Mouse (Mus musculus) MEL (cell line): ENCODE data around the gene Ss18l2. TPM values are rescaled to one million over a fixed set of nuclear protein-coding genes. Genes with fewer than 3 reads are reported as not detected.

Experiments used
- DNase-seq: peaks from one replicate; pipeline ENCODE4 v3.0.0; 2011; ENCODE audit warnings: low read depth, low spot score
- H3K27ac ChIP-seq: 2 replicates; pipeline ENCODE4 v1.5.1; 2012; ENCODE audit warnings: low read depth, mild to moderate bottlenecking, control low read depth, low read length, moderate library complexity; ENCODE audit not compliant: control insufficient read depth
- H3K27me3 ChIP-seq, 2 experiments: fragments of 150-350 bp in 1 of 2; sonication (generic) in 1 of 2; 2 replicates each; pipeline ENCODE4 v1.6.1; 2012; ENCODE audit warnings: low read length in 2 of 2, mild to moderate bottlenecking in 2 of 2, improper control_type of control experiment in 1 of 2, moderate library complexity in 1 of 2; ENCODE audit not compliant: insufficient read depth in 2 of 2, control insufficient read depth in 1 of 2
- H3K36me3 ChIP-seq, 2 experiments: 2 replicates each; pipeline ENCODE4 v1.6.1; 2012 to 2014; ENCODE audit warnings: low read length in 2 of 2, improper control_type of control experiment in 1 of 2, inconsistent platforms in 1 of 2, mild to moderate bottlenecking in 1 of 2; ENCODE audit not compliant: insufficient read depth in 2 of 2, control insufficient read depth in 1 of 2
- H3K4me1 ChIP-seq, 2 experiments: fragments of 150-350 bp in 1 of 2; sonication (generic) in 1 of 2; 2 replicates each; pipeline ENCODE4 v1.6.1; 2012; ENCODE audit warnings: low read length in 2 of 2, improper control_type of control experiment in 1 of 2, mild to moderate bottlenecking in 1 of 2; ENCODE audit not compliant: insufficient read depth in 2 of 2, control insufficient read depth in 1 of 2
- H3K4me3 ChIP-seq, 2 experiments: fragments of 150-350 bp in 1 of 2; sonication (generic) in 1 of 2; 2 replicates each; pipeline ENCODE4 v1.5.1; 2012; ENCODE audit warnings: low read depth in 2 of 2, low read length in 2 of 2, mild to moderate bottlenecking in 2 of 2, moderate library complexity in 2 of 2, control low read depth in 1 of 2, improper control_type of control experiment in 1 of 2; ENCODE audit not compliant: control insufficient read depth in 1 of 2, insufficient read depth in 1 of 2
- H3K79me2 ChIP-seq: 2 replicates; pipeline ENCODE4 v1.6.1; 2012; ENCODE audit warnings: mild to moderate bottlenecking, low read length, moderate library complexity; ENCODE audit not compliant: control insufficient read depth, poor library complexity, insufficient read depth
- H3K9ac ChIP-seq: 2 replicates; pipeline ENCODE4 v1.6.1; 2012; ENCODE audit warnings: low read depth, mild to moderate bottlenecking, control low read depth, low read length, moderate library complexity; ENCODE audit not compliant: control insufficient read depth, poor library complexity, severe bottlenecking
- H3K9me3 ChIP-seq: fragments of 150-350 bp; sonication (generic); replicated peaks from 2 replicates; pipeline ENCODE4 v1.6.1; 2012; ENCODE audit warnings: mild to moderate bottlenecking, low read length, improper control_type of control experiment, moderate library complexity; ENCODE audit not compliant: insufficient read depth
- CHD2 ChIP-seq: IDR thresholded peaks from 2 replicates; pipeline ENCODE4 v1.6.1; 2011; ENCODE audit warnings: low read length, improper control_type of control experiment
- CTCF ChIP-seq, 3 experiments: IDR thresholded peaks in 2 of 3; conservative IDR thresholded peaks in 1 of 3; 2 replicates each; pipeline ENCODE4 v1.5.1; 2011 to 2012; ENCODE audit warnings: low read length in 3 of 3, low read depth in 2 of 3, mild to moderate bottlenecking in 2 of 3, improper control_type of control experiment in 1 of 3, inconsistent platforms in 1 of 3, mixed read lengths in 1 of 3, moderate library complexity in 1 of 3; ENCODE audit not compliant: control insufficient read depth in 1 of 3, insufficient read depth in 1 of 3, poor library complexity in 1 of 3, severe bottlenecking in 1 of 3
- E2F4 ChIP-seq: IDR thresholded peaks from 2 replicates; pipeline ENCODE4 v1.6.1; 2011; ENCODE audit warnings: low read depth, low read length, improper control_type of control experiment, borderline replicate concordance
- EP300 ChIP-seq, 2 experiments: IDR thresholded peaks; 2 replicates each; pipeline ENCODE4 v1.6.1; 2011; ENCODE audit warnings: improper control_type of control experiment in 2 of 2, low read length in 2 of 2, low read depth in 1 of 2, mild to moderate bottlenecking in 1 of 2
- JUND ChIP-seq: IDR thresholded peaks from 2 replicates; pipeline ENCODE4 v1.6.1; 2011; ENCODE audit warnings: low read depth, mild to moderate bottlenecking, improper control_type of control experiment, low read length
- MAFK ChIP-seq: IDR thresholded peaks from 2 replicates; pipeline ENCODE4 v1.6.1; 2011; ENCODE audit warnings: low read depth, mild to moderate bottlenecking, low read length, improper control_type of control experiment, borderline replicate concordance
- MAX ChIP-seq: IDR thresholded peaks from 2 replicates; pipeline ENCODE4 v1.6.1; 2011; ENCODE audit warnings: low read length, improper control_type of control experiment
- MAZ ChIP-seq: IDR thresholded peaks from 2 replicates; pipeline ENCODE4 v1.6.1; 2012; ENCODE audit warnings: low read depth, mild to moderate bottlenecking, inconsistent platforms, low read length, improper control_type of control experiment
- MEF2A ChIP-seq: IDR thresholded peaks from 2 replicates; pipeline ENCODE4 v1.6.1; 2014; ENCODE audit warnings: low read depth, mild to moderate bottlenecking, inconsistent platforms, low read length, improper control_type of control experiment; ENCODE audit not compliant: poor library complexity, insufficient replicate concordance, severe bottlenecking; ENCODE audit errors: extremely low read depth
- MXI1 ChIP-seq: IDR thresholded peaks from 2 replicates; pipeline ENCODE4 v1.6.1; 2011; ENCODE audit warnings: mild to moderate bottlenecking, low read depth, low read length, improper control_type of control experiment
- NELFE ChIP-seq: IDR thresholded peaks from 2 replicates; pipeline ENCODE4 v1.6.1; 2011; ENCODE audit warnings: low read depth, low read length, improper control_type of control experiment
- RCOR1 ChIP-seq: IDR thresholded peaks from 2 replicates; pipeline ENCODE4 v1.6.1; 2012; ENCODE audit warnings: low read depth, mild to moderate bottlenecking, inconsistent platforms, low read length, improper control_type of control experiment
- SIN3A ChIP-seq: IDR thresholded peaks from 2 replicates; pipeline ENCODE4 v1.6.1; 2012; ENCODE audit warnings: low read length, improper control_type of control experiment, inconsistent platforms
- SMC3 ChIP-seq: IDR thresholded peaks from 2 replicates; pipeline ENCODE4 v1.6.1; 2011; ENCODE audit warnings: low read depth, low read length, improper control_type of control experiment
- TAL1 ChIP-seq: IDR thresholded peaks from 2 replicates; pipeline ENCODE4 v1.6.1; 2012; ENCODE audit warnings: mild to moderate bottlenecking, inconsistent platforms, low read length, moderate library complexity, mixed read lengths
- TCF12 ChIP-seq: IDR thresholded peaks from 2 replicates; pipeline ENCODE4 v1.6.1; 2014; ENCODE audit warnings: low read depth, mild to moderate bottlenecking, inconsistent platforms, low read length, improper control_type of control experiment, moderate library complexity
- UBTF ChIP-seq: IDR thresholded peaks from 2 replicates; pipeline ENCODE4 v1.6.1; 2012; ENCODE audit warnings: low read depth, mild to moderate bottlenecking, inconsistent platforms, low read length, improper control_type of control experiment, moderate library complexity, borderline replicate concordance; ENCODE audit not compliant: insufficient read depth
- USF1 ChIP-seq: IDR thresholded peaks from 2 replicates; pipeline ENCODE4 v1.6.1; 2014; ENCODE audit warnings: low read depth, mild to moderate bottlenecking, inconsistent platforms, low read length, improper control_type of control experiment, moderate library complexity
- polyA plus RNA-seq, 2 experiments: library from polyadenylated mRNA; stranded (reverse) in 1 of 2; unstranded in 1 of 2; fragments of >175 nt in 1 of 2; fragments of >200 nt in 1 of 2; gene quantifications; 2 replicates each; pipeline versions ENCODE4 v1.2.1 to v1.2.4; 2012; ENCODE audit warnings: low replicate concordance in 2 of 2, low read depth in 1 of 2; ENCODE audit not compliant: insufficient read length in 2 of 2, insufficient read depth in 1 of 2, missing spikeins in 1 of 2
- total RNA-seq: library from RNA; depleted of rRNA; stranded (reverse); fragments of 300-350 nt; gene quantifications from 2 replicates; pipeline ENCODE4 v1.2.3, GENCODE M21; 2012

Gene Ss18l2
- total and polyA plus RNA-seq, 3 experiments: 47.8 to 48.5 TPM; not detected in 1

DNA sequence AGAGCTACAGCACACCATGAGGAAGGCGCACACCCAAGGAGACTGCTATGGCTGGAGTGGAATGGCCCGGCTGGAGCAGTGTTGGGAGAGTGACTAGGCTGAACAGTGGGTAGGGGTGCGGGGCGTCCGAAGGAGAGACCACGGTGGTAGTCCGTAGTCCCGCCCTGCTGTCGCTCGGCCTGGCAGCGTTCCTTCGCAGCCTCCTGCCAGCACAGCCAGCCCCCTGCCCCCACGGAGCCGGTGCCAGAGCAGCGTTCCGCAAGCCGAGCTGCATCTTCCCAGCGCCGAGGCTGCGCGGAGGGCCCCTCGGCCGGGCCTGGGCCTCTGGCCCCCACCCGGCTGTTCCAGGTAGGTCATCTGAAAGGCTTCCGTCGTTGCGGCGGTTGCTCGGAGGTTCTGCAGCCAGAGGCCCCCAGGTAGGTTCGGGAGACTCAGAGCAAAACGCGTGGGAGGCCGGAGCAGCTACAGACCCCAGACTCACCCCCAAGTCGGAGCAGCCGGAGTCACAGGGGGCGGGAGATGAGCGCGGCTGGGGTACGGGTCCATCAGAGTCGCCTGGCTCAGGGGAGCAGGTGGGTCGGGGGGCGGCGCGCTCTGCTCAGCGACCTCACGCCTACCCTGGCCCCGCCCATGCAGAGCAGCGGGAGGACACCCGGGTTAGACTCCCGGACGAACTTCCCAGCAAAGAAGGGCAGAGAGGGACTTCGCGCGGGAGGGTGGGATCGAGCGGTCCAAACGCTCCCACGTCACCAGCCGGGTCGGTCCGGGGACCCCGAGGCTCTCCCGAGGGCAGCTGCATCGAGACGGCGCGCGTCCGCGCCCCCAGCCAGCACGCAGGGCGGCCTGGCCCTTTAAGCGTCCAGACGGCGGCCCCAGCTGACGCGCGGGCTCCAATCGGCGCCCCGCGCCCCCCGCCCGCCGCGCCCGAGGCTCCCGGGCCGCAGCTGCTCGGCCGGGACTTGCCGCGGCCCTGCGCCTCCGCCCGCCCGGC is 49.3 kb downstream of the Ss18l2 start, which contains the start of gene Zfp651:
Zfp651 (plus strand) TSS at position 240 of the 991 bp plus-strand sequence.
- Histone ChIP-seq H3K4me3 (no peak within 1 kb of the TSS), H3K9ac (no peak within 1 kb of the TSS), H3K4me1 (no peaks in the 10 kb centered on the region), H3K27ac (no peak within 1 kb of the TSS), H3K79me2 (no peaks in the 10 kb centered on the region), H3K27me3 (no peaks in the 10 kb centered on the region), H3K36me3 (peaks cover 0 to 10% of the 10 kb centered on the region in 2 experiments; a peak in 2 of 4 replicates), H3K9me3 (no peaks in the 10 kb centered on the region)
- DNase-seq: no peak
- TF ChIP-seq TCF12 (no peak), MXI1 (no peak), E2F4 (no peak), TAL1 (no peak), JUND (no peak), MAX (no peak), MAZ (no peak), RCOR1 (no peak), SIN3A (no peak), CHD2 (no peak), UBTF (no peak), SMC3 (no peak), CTCF (IDR thresholded peaks at IDR 0.05 in 2 of 3, conservative IDR thresholded peaks at IDR 0.05 in 1 of 3; ENCODE audit: control insufficient read depth in 1 of 3, insufficient read depth in 1 of 3, low read depth in 2 of 3, low read length in 3 of 3, poor library complexity in 1 of 3, severe bottlenecking in 1 of 3) (no peak), MAFK (no peak), USF1 (no peak), NELFE (no peak), MEF2A (no peak), EP300 (IDR thresholded peaks at IDR 0.05; ENCODE audit: low read depth in 1 of 2, low read length in 2 of 2) (no peak)
- TF ChIP-seq, all 39 proteins: peak for 0
